Mouse (Mus musculus) CD4-positive, CD25-positive, alpha-beta regulatory T cell, adult 2 months (primary cell): ENCODE measurements at regions not wholly inside any gene's neighbourhood (a gene's known extent, or its start where the extent isn't known, plus 50 kb on each side); places are given as distances from the start of the nearest gene placed in this dataset.

Source experiments
- DNase-seq: peaks from one replicate; pipeline ENCODE4 v3.0.0-alpha.2; 2012; ENCODE audit warnings: low read depth, low spot score

DNA sequence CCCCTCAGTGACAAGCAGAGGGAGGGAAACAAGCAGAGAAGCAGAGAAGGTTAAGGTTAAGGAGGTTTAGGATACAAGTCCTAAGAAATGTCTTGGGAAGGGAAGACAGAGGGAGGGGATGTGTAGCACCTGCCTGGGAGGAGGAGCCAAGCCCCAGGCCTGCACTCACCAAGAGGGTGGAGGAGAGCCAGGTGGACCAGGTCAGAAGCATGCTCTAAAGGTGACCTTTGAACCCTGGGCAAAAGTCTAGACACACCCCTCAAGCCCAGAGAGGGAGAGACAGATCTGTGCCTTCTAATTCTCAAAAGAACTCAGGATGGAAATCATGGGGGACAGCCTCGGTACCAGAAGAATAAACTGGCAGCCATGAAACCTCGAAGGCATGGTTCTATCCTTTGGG lies 54.4 kb upstream of the Calm2 start:
- no peak for DNase-seq

DNA sequence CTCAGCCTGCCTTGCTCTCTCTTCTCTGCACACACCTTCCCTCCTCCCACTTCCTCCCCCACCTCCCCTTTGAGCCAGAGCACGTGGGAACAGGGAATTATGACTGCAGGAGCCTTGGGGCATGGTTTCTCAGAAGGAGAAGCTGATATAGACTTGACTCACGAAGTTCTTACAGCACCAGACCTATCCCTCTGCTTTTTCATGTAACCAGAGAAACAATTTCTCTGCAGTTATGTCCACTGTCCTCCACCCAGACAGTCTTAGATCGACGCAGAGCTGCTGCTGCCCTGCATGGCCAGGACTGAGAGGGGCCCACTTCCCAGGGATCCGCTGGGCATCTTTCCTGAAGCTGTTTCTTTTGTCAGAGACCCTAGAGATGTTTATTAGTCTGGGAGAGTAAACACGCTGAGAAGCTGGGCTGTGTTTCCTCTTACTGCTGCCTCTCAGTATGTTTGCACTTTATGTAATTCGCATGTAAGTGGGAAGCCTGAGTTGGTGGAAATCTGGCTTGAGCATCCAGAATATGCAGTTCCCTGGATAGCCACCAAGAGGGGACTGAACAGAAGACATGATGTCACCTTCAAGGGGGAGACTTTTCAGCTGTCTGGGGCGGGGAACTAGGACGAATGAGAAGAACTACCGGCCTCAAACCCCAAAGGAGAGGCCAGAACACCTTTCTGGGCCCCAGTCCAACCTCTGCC lies 55.1 kb upstream of the Calm2 start:
- DNase-seq: no peak

GRCm38 (mm10) chr17:87502388-87503369 lies 55.9 kb upstream of the Calm2 start:
- peak; percentile 32 for DNase-seq

GRCm38 (mm10) chr17:87503491-87503890 lies 56.8 kb upstream of the Calm2 start:
- no peak for DNase-seq

GRCm38 (mm10) chr17:87504960-87505681 lies 58.4 kb upstream of the Calm2 start:
- DNase-seq: no peak

DNA sequence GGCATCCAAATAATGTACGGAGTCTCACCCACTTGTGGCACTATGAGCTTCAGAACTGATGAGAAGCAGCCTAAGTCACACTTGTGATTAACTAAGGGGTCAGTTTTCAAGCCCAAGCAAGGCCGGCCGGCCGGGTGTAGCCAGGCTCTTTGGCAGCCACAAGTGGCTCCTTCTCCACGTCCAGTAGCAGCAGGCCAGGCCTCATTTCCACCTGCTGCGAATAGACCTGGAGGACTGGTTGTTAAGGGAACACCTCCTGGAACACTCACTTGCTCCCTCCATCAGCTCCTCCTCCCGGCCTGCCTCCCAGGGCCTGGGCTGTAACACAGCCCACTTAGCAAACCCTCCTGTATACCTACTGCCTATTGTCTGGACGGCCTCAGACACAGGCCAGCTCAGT lies 61.1 kb upstream of the Calm2 start:
- DNase-seq: no peak

DNA sequence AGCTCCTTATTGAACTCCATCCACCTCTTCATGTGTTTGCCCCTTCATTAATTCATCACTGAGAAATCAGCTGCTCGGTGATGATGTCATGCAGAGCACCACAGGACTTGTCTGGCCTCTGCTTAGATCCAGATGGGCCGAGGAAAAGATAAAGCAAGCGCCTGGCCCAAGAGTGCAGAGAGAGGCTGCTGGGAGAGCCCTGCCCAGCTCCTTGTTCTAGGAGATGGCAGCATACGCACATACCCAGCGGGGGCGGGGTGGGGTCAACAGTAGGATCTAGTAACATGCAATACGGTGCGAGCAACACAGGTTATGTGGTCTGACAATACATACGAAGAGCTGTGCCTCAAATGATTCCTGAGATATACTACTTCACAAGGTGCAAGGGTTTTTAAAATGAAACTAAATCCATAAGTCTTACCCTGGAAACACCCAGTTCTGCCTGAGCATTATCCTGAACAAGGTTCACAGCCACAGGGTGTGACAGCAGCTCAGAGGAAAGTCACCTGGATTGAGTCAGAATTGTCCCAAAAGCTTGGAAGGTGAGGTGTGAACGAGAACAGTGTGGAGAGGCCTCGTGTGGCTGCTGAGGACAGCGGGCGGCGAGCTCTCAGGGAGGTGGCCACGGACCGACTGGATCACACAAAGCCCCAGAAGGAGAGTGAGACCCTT lies 62.0 kb upstream of the Calm2 start:
- no peak for DNase-seq

GRCm38 (mm10) chr17:87512000-87512611 lies 65.4 kb upstream of the Calm2 start:
- DNase-seq: no peak

DNA sequence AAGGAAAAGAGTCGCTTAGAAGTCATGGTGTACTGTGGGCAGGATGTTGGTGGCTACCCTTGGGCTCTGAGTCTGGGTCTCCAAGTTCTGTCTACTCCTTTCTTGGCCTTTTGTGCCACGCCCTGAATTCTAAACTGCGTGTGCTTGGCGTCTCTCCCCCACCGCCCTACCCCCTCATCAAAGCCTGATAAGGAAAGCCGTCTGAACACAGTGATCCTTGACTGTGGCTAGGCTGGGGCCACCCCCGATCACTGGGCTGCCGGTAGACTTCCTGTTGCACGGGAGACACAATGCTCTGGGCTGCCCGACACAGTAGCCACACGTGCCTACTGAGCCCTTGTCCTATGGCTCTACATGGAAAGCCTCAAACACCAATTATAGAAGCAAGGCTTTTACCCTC lies 67.1 kb upstream of the Calm2 start:
- DNase-seq: peak; percentile 37

DNA sequence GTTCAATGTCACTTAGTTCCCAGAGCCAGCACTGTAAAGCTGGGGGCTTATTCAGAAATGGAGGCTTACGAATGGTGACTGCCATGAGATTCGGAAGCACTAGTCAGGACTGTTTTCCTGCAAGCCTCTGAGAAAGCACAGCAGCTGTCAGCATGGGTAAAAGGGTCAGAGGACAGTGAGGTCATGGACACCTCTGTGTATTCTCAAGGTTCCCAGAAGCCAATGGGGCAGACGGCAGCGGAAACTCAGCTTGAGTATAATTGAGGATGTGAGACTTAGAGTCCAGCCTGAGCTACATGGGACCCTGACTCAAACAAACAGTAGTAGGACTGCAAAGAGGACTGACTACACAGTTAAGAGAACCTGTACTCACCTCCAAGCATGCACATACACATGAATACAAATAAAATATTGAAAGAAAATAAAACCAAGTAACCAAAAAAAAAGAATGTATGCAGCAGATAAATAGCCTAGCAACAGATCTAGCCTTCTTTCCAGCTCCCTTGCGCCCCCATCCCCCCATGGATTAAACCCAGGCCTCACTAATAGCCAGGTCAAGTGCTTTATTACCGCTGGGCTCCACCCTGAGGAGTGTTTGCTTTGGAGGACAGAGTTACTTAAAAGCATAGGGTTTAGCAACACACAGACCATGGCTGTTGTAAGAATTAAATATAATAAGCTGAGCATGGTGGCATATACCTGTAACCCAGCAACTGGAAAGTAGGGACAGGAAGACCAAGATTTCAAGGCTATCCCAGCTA lies 67.8 kb upstream of the Calm2 start:
- DNase-seq: no peak

DNA sequence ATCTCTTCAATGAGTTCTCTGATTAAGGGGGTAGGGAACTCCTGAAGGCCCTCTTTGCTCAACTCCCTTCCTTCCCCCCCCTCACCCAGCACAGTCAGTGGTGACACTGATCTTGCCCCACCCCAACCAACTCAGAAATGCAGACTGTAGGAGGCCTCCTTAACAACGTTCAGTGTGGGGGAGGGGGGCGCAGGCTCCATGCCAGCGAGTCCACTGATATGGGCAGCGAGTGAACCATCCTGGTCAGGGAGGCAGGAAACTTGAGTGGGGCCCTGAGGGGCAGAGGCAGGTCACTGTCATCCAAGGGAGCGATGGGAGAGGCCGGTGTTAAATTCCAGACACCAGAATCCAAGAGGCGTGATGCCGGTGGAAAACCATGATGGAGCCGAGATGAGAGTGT lies 70.5 kb upstream of the Calm2 start:
- DNase-seq: no peak

DNA sequence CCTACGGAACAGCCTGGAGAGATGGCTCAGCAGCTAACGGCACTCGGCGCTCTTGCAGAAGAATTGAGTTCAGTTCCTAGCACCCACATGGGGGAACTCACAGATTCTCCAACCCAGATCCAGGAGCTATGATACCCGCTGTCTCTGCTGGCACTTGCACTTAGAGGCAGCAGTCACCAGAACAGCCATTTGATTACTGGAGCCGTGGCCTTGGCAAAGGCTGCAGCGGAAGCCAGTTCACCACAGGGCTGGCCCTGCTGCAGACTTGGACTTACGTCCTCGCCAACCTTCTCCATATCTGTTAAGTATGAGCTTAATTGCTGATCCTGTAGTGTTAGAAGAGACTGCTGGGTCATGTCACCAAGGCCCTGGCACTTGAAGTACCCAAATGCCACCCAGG lies 72.7 kb upstream of the Calm2 start:
- no peak for DNase-seq

GRCm38 (mm10) chr17:87520841-87521240 lies 74.1 kb upstream of the Calm2 start:
- DNase-seq: no peak

GRCm38 (mm10) chr17:87521622-87522151 lies 75.0 kb upstream of the Calm2 start:
- DNase-seq: no peak

DNA sequence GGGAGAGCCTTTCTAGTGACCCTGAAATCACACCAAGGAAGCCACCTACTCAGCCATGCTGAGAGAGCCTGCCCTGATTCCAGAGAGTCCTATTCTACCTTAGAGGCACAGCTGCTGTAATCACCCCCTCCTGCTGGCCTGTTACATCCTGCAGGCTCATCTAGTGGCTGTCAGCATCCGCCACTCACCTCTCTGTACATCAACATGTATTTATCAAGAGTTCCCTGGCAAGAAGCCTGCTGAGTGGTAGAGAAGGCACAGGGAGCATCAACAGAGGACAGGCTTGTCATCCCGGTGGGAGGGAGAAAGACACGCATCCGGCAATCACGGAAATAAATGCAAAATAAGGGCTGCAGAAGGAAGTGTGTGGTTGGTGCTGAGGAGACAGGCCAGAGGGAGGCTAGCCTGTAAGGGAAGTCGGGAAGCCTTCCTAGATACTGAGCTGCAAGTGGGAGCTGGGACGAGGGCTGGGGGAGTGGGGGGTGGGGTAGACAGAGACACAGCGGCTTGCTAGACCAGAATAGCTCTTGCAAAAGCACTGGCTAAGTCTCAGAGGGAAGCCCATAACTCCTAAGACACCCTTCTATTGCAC lies 75.9 kb upstream of the Calm2 start:
- no peak for DNase-seq

GRCm38 (mm10) chr17:87523643-87524042 lies 76.9 kb upstream of the Calm2 start:
- no peak for DNase-seq

- DNase-seq: no peak
These were observed 80.4 kb upstream of the Calm2 start for GRCm38 (mm10) chr17:87527174-87527573.

DNA sequence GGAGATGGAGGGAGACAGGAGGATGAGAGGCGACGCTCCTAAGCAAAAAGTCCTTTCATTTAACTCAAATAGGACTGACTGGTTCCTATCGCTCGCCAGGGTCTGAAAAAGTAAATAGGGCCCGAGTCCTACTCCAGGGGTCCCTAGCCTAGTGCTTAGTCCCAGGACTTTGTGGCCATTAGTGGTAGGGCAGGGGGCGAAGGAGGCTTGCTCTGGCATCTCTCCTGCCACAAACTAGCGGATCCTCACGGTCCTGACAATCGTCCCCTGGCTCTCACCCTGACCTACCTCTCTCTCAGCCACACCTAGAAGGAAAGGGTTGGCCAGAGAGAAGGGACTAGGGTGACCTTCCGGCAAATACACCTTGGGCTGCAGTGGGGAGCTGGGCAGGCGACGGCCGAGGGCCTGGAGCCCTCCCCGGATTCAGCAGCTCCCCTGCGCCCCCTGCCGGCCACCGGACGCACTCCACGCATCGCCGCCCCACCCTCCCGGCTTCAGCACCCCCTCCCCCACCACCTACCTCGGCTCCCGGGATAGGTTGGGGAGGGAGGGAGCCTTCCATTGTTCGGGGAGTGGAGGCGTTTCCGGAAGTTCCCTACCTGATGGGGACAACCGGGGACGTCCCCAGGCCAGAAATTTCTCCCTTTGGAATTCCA lies 83.6 kb upstream of the Calm2 start:
- DNase-seq: peak; percentile 81

DNA sequence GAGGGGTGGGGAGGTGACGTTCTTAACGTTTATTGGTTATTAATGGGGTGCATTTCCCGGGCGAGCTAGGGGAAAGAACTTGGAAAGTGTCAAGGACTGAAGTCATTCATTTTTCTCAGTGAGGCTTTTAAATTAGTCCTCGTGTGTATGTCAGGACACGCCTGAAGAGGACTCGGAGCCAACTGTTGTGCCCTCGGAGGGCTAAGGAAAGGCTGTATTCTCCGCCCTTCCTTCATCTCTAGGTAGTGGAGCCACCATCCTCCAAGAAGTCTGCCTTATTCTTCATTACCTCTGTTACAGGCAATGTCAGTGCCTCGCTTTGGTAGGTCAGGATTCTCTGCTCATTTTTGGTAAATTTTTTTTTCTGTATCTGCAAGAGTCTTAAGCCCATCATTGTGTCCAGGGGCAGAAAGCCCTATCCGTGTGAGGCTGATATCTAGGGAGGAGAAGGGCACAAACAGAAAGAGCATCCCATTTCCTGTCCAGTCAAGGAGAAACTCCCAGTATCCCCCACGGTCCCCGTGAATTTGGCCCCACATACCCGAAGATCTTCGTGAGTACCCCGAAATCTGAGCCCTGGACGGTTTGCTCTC lies 84.2 kb upstream of the Calm2 start:
- no peak for DNase-seq
